Mouse (Mus musculus) embryonic facial prominence, embryonic 12.5 days (tissue): Measurements from ENCODE around the gene Frmpd4. TPM values are rescaled to one million over a fixed set of nuclear protein-coding genes. Genes with fewer than 3 reads are reported as not detected.

ENCODE experiments used
- ATAC-seq: fragments of 200-750 bp; cut with Nextera tagmentation; 2 replicates; pipeline ENCODE4 v1.8.0; 2017; ENCODE audit not compliant: insufficient number of reproducible peaks, insufficient read depth, low FRiP score, low TSS enrichment
- H3K27ac ChIP-seq: fragments of 300-500 bp; sonication (generic); 2 replicates; pipeline ENCODE4 v1.5.1; 2016; ENCODE audit warnings: mild to moderate bottlenecking
- H3K27me3 ChIP-seq: fragments of 300-500 bp; sonication (generic); 2 replicates; pipeline ENCODE4 v1.6.1; 2016; ENCODE audit warnings: mild to moderate bottlenecking, moderate library complexity
- H3K36me3 ChIP-seq: fragments of 300-500 bp; sonication (generic); 2 replicates; pipeline ENCODE4 v1.6.1; 2016; ENCODE audit warnings: mild to moderate bottlenecking
- H3K4me1 ChIP-seq: fragments of 300-500 bp; sonication (generic); 2 replicates; pipeline ENCODE4 v1.6.1; 2016
- H3K4me2 ChIP-seq: fragments of 300-500 bp; sonication (generic); replicated peaks from 2 replicates; pipeline ENCODE4 v1.6.1; 2016; ENCODE audit warnings: mild to moderate bottlenecking, moderate library complexity
- H3K4me3 ChIP-seq: fragments of 300-500 bp; sonication (generic); 2 replicates; pipeline ENCODE4 v1.5.1; 2016; ENCODE audit warnings: mild to moderate bottlenecking
- H3K9ac ChIP-seq: fragments of 300-500 bp; sonication (generic); 2 replicates; pipeline ENCODE4 v1.6.1; 2016; ENCODE audit warnings: mild to moderate bottlenecking, moderate library complexity
- H3K9me3 ChIP-seq: fragments of 300-500 bp; sonication (generic); 2 replicates; pipeline ENCODE4 v1.6.1; 2016; ENCODE audit warnings: mild to moderate bottlenecking, moderate library complexity
- WGBS: fragments of 180-500 bp; shearing (Covaris S2); methylation state at CpG from one replicate; pipeline ENCODE4 v1.1.7; 2016; 5-methylcytosine and 5-hydroxymethylcytosine counted together
- polyA plus RNA-seq: library from polyadenylated mRNA; unstranded; fragments of >200 nt; fragmentation: Nextera tagmentation; extraction: Ambion mirVana; gene quantifications from 2 replicates; pipeline ENCODE4 v1.2.1, GENCODE M21; 2016

Frmpd4 gene
- 0.41 TPM in 2 replicates for polyA plus RNA-seq

GRCm38 (mm10) chrX:168577131-168577530 lies at the start of gene Frmpd4:
Frmpd4 (minus strand) TSS chrX:168577231.
- H3K4me2 ChIP-seq, result no peak within 1 kb of the TSS
- WGBS, result 70% methylated on average over 5 of the region's 5 CpGs
- H3K27me3 ChIP-seq, result peaks cover 3% of the 10 kb centered on the region
- no peak within 1 kb of the TSS for H3K4me3 ChIP-seq
- no peak within 1 kb of the TSS for H3K27ac ChIP-seq
- no peak for ATAC-seq
- H3K9me3 ChIP-seq, result no peaks in the 10 kb centered on the region
- no peaks in the 10 kb centered on the region for H3K4me1 ChIP-seq
- H3K36me3 ChIP-seq, result no peaks in the 10 kb centered on the region
- no peak within 1 kb of the TSS for H3K9ac ChIP-seq

- 68% methylated on average over 5 of the region's 5 CpGs for whole genome bisulfite sequencing
- Histone ChIP-seq H3K9ac (no peak overlapping the region), H3K27ac (no peak overlapping the region), H3K4me2 (no peak overlapping the region), H3K36me3 (no peaks in the 10 kb centered on the region), H3K4me3 (no peak overlapping the region), H3K9me3 (no peaks in the 10 kb centered on the region), H3K4me1 (no peaks in the 10 kb centered on the region), H3K27me3 (no peaks in the 10 kb centered on the region; the same call in 1 of the 2 replicates)
- no peak for ATAC-seq
Measured at GRCm38 (mm10) chrX:168595193-168595592, 18.2 kb upstream of the Frmpd4 start.

- no peak overlapping the region for H3K4me2 ChIP-seq
- H3K4me1 ChIP-seq, result no peaks in the 10 kb centered on the region
- ATAC-seq, result no peak
- H3K4me3 ChIP-seq, result no peak overlapping the region
- H3K36me3 ChIP-seq, result no peaks in the 10 kb centered on the region
- no peaks in the 10 kb centered on the region; the same call in 1 of the 2 replicates for H3K27me3 ChIP-seq
- WGBS, result 52% methylated on average over 1 of the region's 1 CpGs
- H3K9ac ChIP-seq, result no peak overlapping the region
- H3K9me3 ChIP-seq, result no peaks in the 10 kb centered on the region
- no peak overlapping the region for H3K27ac ChIP-seq
Measured at GRCm38 (mm10) chrX:168584303-168584702, 7.3 kb upstream of the Frmpd4 start.

GRCm38 (mm10) chrX:168571808-168572207 lies 5.2 kb downstream of the Frmpd4 start:
- no peak for ATAC-seq
- no peaks in the 10 kb centered on the region for H3K36me3 ChIP-seq
- H3K4me3 ChIP-seq, result no peak overlapping the region
- H3K27ac ChIP-seq, result no peak overlapping the region
- H3K27me3 ChIP-seq, result peaks cover 8% of the 10 kb centered on the region
- WGBS, result 65% methylated on average over 4 of the region's 4 CpGs
- no peaks in the 10 kb centered on the region for H3K9me3 ChIP-seq
- no peak overlapping the region for H3K4me2 ChIP-seq
- no peaks in the 10 kb centered on the region for H3K4me1 ChIP-seq
- H3K9ac ChIP-seq, result no peak overlapping the region

GRCm38 (mm10) chrX:168569231-168569630 lies 7.8 kb downstream of the Frmpd4 start:
- Histone ChIP-seq H3K4me2 (no peak overlapping the region), H3K27ac (no peak overlapping the region), H3K4me1 (no peaks in the 10 kb centered on the region), H3K4me3 (no peak overlapping the region), H3K36me3 (no peaks in the 10 kb centered on the region), H3K27me3 (peaks cover 5% of the 10 kb centered on the region; the same call in 1 of the 2 replicates), H3K9me3 (no peaks in the 10 kb centered on the region), H3K9ac (no peak overlapping the region)
- no peak for ATAC-seq
- WGBS, result 86% methylated on average over 5 of the region's 5 CpGs

GRCm38 (mm10) chrX:168505254-168505653 lies 71.8 kb downstream of the Frmpd4 start:
- Histone ChIP-seq H3K9me3 (no peaks in the 10 kb centered on the region), H3K9ac (no peak overlapping the region), H3K4me3 (no peak overlapping the region), H3K4me2 (no peak overlapping the region), H3K4me1 (no peaks in the 10 kb centered on the region), H3K27me3 (no peaks in the 10 kb centered on the region), H3K36me3 (no peaks in the 10 kb centered on the region), H3K27ac (no peak overlapping the region)
- 56% methylated on average over 1 of the region's 1 CpGs for WGBS
- ATAC-seq, result no peak

GRCm38 (mm10) chrX:168455233-168455632 lies 121.8 kb downstream of the Frmpd4 start:
- no peak for ATAC-seq
- Histone ChIP-seq H3K9ac (no peak overlapping the region), H3K36me3 (no peaks in the 10 kb centered on the region), H3K27ac (no peak overlapping the region), H3K4me1 (no peaks in the 10 kb centered on the region), H3K4me2 (no peak overlapping the region), H3K27me3 (no peaks in the 10 kb centered on the region), H3K9me3 (no peaks in the 10 kb centered on the region), H3K4me3 (no peak overlapping the region)
- WGBS, result 68% methylated on average over 2 of the region's 2 CpGs

GRCm38 (mm10) chrX:168431206-168431605 lies 145.8 kb downstream of the Frmpd4 start:
- Histone ChIP-seq H3K27me3 (no peaks in the 10 kb centered on the region), H3K4me3 (no peak overlapping the region), H3K27ac (no peak overlapping the region)

GRCm38 (mm10) chrX:168429814-168430213 lies 147.2 kb downstream of the Frmpd4 start:
- no peak overlapping the region for H3K4me2 ChIP-seq
- ATAC-seq, result no peak
- H3K4me1 ChIP-seq, result no peaks in the 10 kb centered on the region
- no peaks in the 10 kb centered on the region for H3K36me3 ChIP-seq
- no peaks in the 10 kb centered on the region for H3K9me3 ChIP-seq
- no peak overlapping the region for H3K9ac ChIP-seq
- H3K4me3 ChIP-seq, result no peak overlapping the region
- no peak overlapping the region for H3K27ac ChIP-seq
- WGBS, result 94% methylated on average over 4 of the region's 4 CpGs
- H3K27me3 ChIP-seq, result no peaks in the 10 kb centered on the region

More at GRCm38 (mm10) chrX:168431206-168431605, 145.8 kb downstream of the Frmpd4 start:
- no peaks in the 10 kb centered on the region for H3K9me3 ChIP-seq
- H3K4me2 ChIP-seq, result no peak overlapping the region
- H3K4me1 ChIP-seq, result no peaks in the 10 kb centered on the region
- ATAC-seq, result no peak
- H3K9ac ChIP-seq, result no peak overlapping the region
- WGBS, result 82% methylated on average over 1 of the region's 1 CpGs
- no peaks in the 10 kb centered on the region for H3K36me3 ChIP-seq

- 24% methylated on average over 3 of the region's 3 CpGs for WGBS
- no peak overlapping the region for H3K4me2 ChIP-seq
Measured at GRCm38 (mm10) chrX:168415403-168415802, 161.6 kb downstream of the Frmpd4 start.

GRCm38 (mm10) chrX:168403512-168403911 lies 173.5 kb downstream of the Frmpd4 start:
- Histone ChIP-seq H3K9me3 (no peaks in the 10 kb centered on the region), H3K27me3 (no peaks in the 10 kb centered on the region), H3K9ac (no peak overlapping the region), H3K27ac (no peak overlapping the region), H3K36me3 (no peaks in the 10 kb centered on the region), H3K4me1 (no peaks in the 10 kb centered on the region), H3K4me3 (no peak overlapping the region), H3K4me2 (no peak overlapping the region)
- ATAC-seq, result no peak
- 62% methylated on average over 2 of the region's 2 CpGs for WGBS

More at GRCm38 (mm10) chrX:168415403-168415802, 161.6 kb downstream of the Frmpd4 start:
- no peak overlapping the region for H3K27ac ChIP-seq
- H3K4me3 ChIP-seq, result no peak overlapping the region
- ATAC-seq, result no peak
- H3K4me1 ChIP-seq, result no peaks in the 10 kb centered on the region
- no peaks in the 10 kb centered on the region for H3K27me3 ChIP-seq
- no peaks in the 10 kb centered on the region for H3K36me3 ChIP-seq
- H3K9ac ChIP-seq, result no peak overlapping the region
- H3K9me3 ChIP-seq, result no peaks in the 10 kb centered on the region

- Histone ChIP-seq H3K9me3 (no peaks in the 10 kb centered on the region), H3K4me3 (no peak overlapping the region), H3K4me2 (no peak overlapping the region), H3K4me1 (no peaks in the 10 kb centered on the region), H3K36me3 (no peaks in the 10 kb centered on the region), H3K27me3 (no peaks in the 10 kb centered on the region), H3K27ac (no peak overlapping the region), H3K9ac (no peak overlapping the region)
- WGBS, result 82% methylated on average over 2 of the region's 2 CpGs
- no peak for ATAC-seq
Measured at GRCm38 (mm10) chrX:168350431-168350830, 226.6 kb downstream of the Frmpd4 start.
